Mouse (Mus musculus) heart, embryonic 16.5 days (tissue): ENCODE measurements around the gene Myh7b. TPM values are rescaled to one million over a fixed set of nuclear protein-coding genes. Genes with fewer than 3 reads are reported as not detected.

ENCODE experiments used
- ATAC-seq: fragments of 200-750 bp; cut with Nextera tagmentation; replicated peaks from 2 replicates; pipeline ENCODE4 v1.8.0; 2017; ENCODE audit warnings: moderate number of reproducible peaks; ENCODE audit not compliant: insufficient read depth, low FRiP score; ENCODE audit errors: extremely low read depth
- H3K27ac ChIP-seq: fragments of 300-500 bp; sonication (generic); 2 replicates; pipeline ENCODE4 v1.5.1; 2014; ENCODE audit warnings: mild to moderate bottlenecking, low read length, control low read depth, moderate library complexity
- H3K27me3 ChIP-seq: fragments of 300-500 bp; sonication (generic); 2 replicates; pipeline ENCODE4 v1.6.1; 2014; ENCODE audit warnings: low read length, mixed read lengths; ENCODE audit not compliant: control insufficient read depth, insufficient read depth
- H3K36me3 ChIP-seq: fragments of 300-500 bp; sonication (generic); 2 replicates; pipeline ENCODE4 v1.6.1; 2014; ENCODE audit not compliant: control insufficient read depth, insufficient read depth
- H3K4me1 ChIP-seq: fragments of 300-500 bp; sonication (generic); 2 replicates; pipeline ENCODE4 v1.6.1; 2014; ENCODE audit warnings: low read length, mixed read lengths; ENCODE audit not compliant: control insufficient read depth, insufficient read depth
- H3K4me2 ChIP-seq: fragments of 300-500 bp; sonication (generic); 2 replicates; pipeline ENCODE4 v1.6.1; 2014; ENCODE audit warnings: low read depth, mild to moderate bottlenecking, control low read depth, low read length
- H3K4me3 ChIP-seq: fragments of 300-500 bp; sonication (generic); 2 replicates; pipeline ENCODE4 v1.5.1; 2014; ENCODE audit warnings: mild to moderate bottlenecking, control low read depth, low read length
- H3K9ac ChIP-seq: fragments of 300-500 bp; sonication (generic); 2 replicates; pipeline ENCODE4 v1.6.1; 2014; ENCODE audit warnings: low read length, control low read depth
- H3K9me3 ChIP-seq: fragments of 300-500 bp; sonication (generic); replicated peaks from 2 replicates; pipeline ENCODE4 v1.6.1; 2016; ENCODE audit warnings: low read length; ENCODE audit not compliant: control insufficient read depth
- WGBS: fragments of 180-500 bp; shearing (Covaris S2); extraction: QIAGEN DNeasy Blood & Tissue Kit; methylation state at CpG from one replicate; pipeline ENCODE4 v1.1.7; 2014; 5-methylcytosine and 5-hydroxymethylcytosine counted together
- polyA plus RNA-seq: library from polyadenylated mRNA; unstranded; fragments of >200 nt; fragmentation: Nextera tagmentation; extraction: Ambion mirVana; gene quantifications from 2 replicates; pipeline ENCODE4 v1.2.1, GENCODE M21; 2015

Gene Myh7b
- polyA plus RNA-seq, 1 experiment from 2014 or later = 22.4 TPM

- Histone ChIP-seq H3K36me3 (peaks cover 66% of the 10 kb centered on the region), H3K4me1 (peaks cover 6% of the 10 kb centered on the region; the same call in 1 of the 2 replicates), H3K4me3 (no peak overlapping the region), H3K4me2 (no peak overlapping the region), H3K27me3 (peaks cover 5% of the 10 kb centered on the region), H3K9me3 (no peaks in the 10 kb centered on the region), H3K9ac (no peak overlapping the region), H3K27ac (no peak overlapping the region)
- 90% methylated on average over 9 of the region's 9 CpGs for WGBS
- ATAC-seq = no peak
Measured at GRCm38 (mm10) chr2:155633731-155634130, 22.7 kb downstream of the Myh7b start.

GRCm38 (mm10) chr2:155634562-155634961 lies 23.6 kb downstream of the Myh7b start:
- WGBS = 71% methylated on average over 8 of the region's 8 CpGs
- H3K9ac ChIP-seq = no peak overlapping the region
- peak overlapping the region; percentile 68 for H3K27ac ChIP-seq
- H3K4me1 ChIP-seq = peaks cover 6% of the 10 kb centered on the region; the same call in 1 of the 2 replicates
- H3K4me3 ChIP-seq = no peak overlapping the region
- H3K36me3 ChIP-seq = peaks cover 71% of the 10 kb centered on the region
- no peak overlapping the region for H3K4me2 ChIP-seq
- H3K9me3 ChIP-seq = no peaks in the 10 kb centered on the region
- ATAC-seq = no peak
- peaks cover 5% of the 10 kb centered on the region for H3K27me3 ChIP-seq

- Histone ChIP-seq H3K36me3 (peaks cover 73% of the 10 kb centered on the region), H3K27ac (0 out of 2 replicates have a peak overlapping the region, but pooled peaks have one; percentile 6), H3K4me2 (no peak overlapping the region), H3K9ac (no peak overlapping the region), H3K4me1 (peaks cover 4% of the 10 kb centered on the region; the same call in 1 of the 2 replicates), H3K27me3 (no peaks in the 10 kb centered on the region), H3K4me3 (no peak overlapping the region), H3K9me3 (no peaks in the 10 kb centered on the region)
- 94% methylated on average over 8 of the region's 8 CpGs for WGBS
- no peak for ATAC-seq
Measured at GRCm38 (mm10) chr2:155635961-155636360, 24.9 kb downstream of the Myh7b start.

- Histone ChIP-seq H3K36me3 (peaks cover 77% of the 10 kb centered on the region), H3K27ac (no peak overlapping the region), H3K4me3 (no peak overlapping the region), H3K4me2 (no peak overlapping the region), H3K4me1 (peaks cover 4% of the 10 kb centered on the region; the same call in 1 of the 2 replicates), H3K9ac (no peak overlapping the region), H3K9me3 (no peaks in the 10 kb centered on the region), H3K27me3 (no peaks in the 10 kb centered on the region)
- ATAC-seq = no peak
Measured at GRCm38 (mm10) chr2:155636881-155637280, 25.9 kb downstream of the Myh7b start.

- H3K36me3 ChIP-seq = peaks cover 75% of the 10 kb centered on the region
- no peaks in the 10 kb centered on the region for H3K9me3 ChIP-seq
- WGBS = 87% methylated on average over 4 of the region's 4 CpGs
- no peak overlapping the region for H3K4me2 ChIP-seq
- no peak overlapping the region for H3K27ac ChIP-seq
- H3K27me3 ChIP-seq = no peaks in the 10 kb centered on the region
- H3K4me1 ChIP-seq = peaks cover 4% of the 10 kb centered on the region; the same call in 1 of the 2 replicates
- H3K4me3 ChIP-seq = no peak overlapping the region
- ATAC-seq = no peak
- H3K9ac ChIP-seq = no peak overlapping the region
Measured at GRCm38 (mm10) chr2:155637411-155637810, 26.4 kb downstream of the Myh7b start.

GRCm38 (mm10) chr2:155640656-155641055 lies 29.6 kb downstream of the Myh7b start:
- no peaks in the 10 kb centered on the region for H3K27me3 ChIP-seq
- H3K9ac ChIP-seq = no peak overlapping the region
- WGBS = 90% methylated on average over 6 of the region's 6 CpGs
- H3K36me3 ChIP-seq = peaks cover 62% of the 10 kb centered on the region
- no peak overlapping the region for H3K4me3 ChIP-seq
- ATAC-seq = no peak
- no peaks in the 10 kb centered on the region for H3K4me1 ChIP-seq
- H3K27ac ChIP-seq = no peak overlapping the region
- no peak overlapping the region for H3K4me2 ChIP-seq
- no peaks in the 10 kb centered on the region for H3K9me3 ChIP-seq

GRCm38 (mm10) chr2:155641540-155642472 lies 30.8 kb downstream of the Myh7b start:
- Histone ChIP-seq H3K36me3 (peaks cover 62% of the 10 kb centered on the region), H3K4me1 (no peaks in the 10 kb centered on the region), H3K27ac (no peak overlapping the region), H3K4me3 (no peak overlapping the region), H3K9me3 (no peaks in the 10 kb centered on the region), H3K9ac (no peak overlapping the region), H3K4me2 (no peak overlapping the region), H3K27me3 (no peaks in the 10 kb centered on the region)
- ATAC-seq = no peak
- 78% methylated on average over 18 of the region's 18 CpGs for WGBS

- Histone ChIP-seq H3K4me3 (no peak overlapping the region), H3K4me1 (no peaks in the 10 kb centered on the region), H3K27me3 (no peaks in the 10 kb centered on the region), H3K9ac (no peak overlapping the region), H3K9me3 (no peaks in the 10 kb centered on the region), H3K36me3 (peaks cover 60% of the 10 kb centered on the region), H3K4me2 (no peak overlapping the region), H3K27ac (no peak overlapping the region)
- WGBS = 86% methylated on average over 7 of the region's 7 CpGs
- ATAC-seq = no peak
Measured at GRCm38 (mm10) chr2:155645746-155646145, 34.7 kb downstream of the Myh7b start.

GRCm38 (mm10) chr2:155652618-155653017 lies 41.6 kb downstream of the Myh7b start:
- no peak for ATAC-seq
- Histone ChIP-seq H3K36me3 (peaks cover 70% of the 10 kb centered on the region), H3K9ac (no peak overlapping the region), H3K27me3 (no peaks in the 10 kb centered on the region), H3K27ac (no peak overlapping the region), H3K4me3 (no peak overlapping the region), H3K4me1 (no peaks in the 10 kb centered on the region), H3K4me2 (no peak overlapping the region), H3K9me3 (no peaks in the 10 kb centered on the region)
- 92% methylated on average over 5 of the region's 5 CpGs for WGBS
